Mouse (Mus musculus): ENCODE measurements around the gene Serpina3i.
"Not testable (repeated sequence)": the region's sequence is repeated elsewhere in the genome, so short reads cannot be mapped to it uniquely, and the experiment has no call there.

- not testable (repeated sequence) for TF ChIP-seq CTCF (conservative IDR thresholded peaks at IDR 0.05 in 1 of 2, IDR thresholded peaks at IDR 0.05 in 1 of 2; ENCODE audit: low read depth in 2 of 2, low read length in 2 of 2); CHD2 (IDR thresholded peaks at IDR 0.05; ENCODE audit: low read length)
Measured at GRCm38 (mm10) chr12:104238048-104238447, 24.9 kb upstream of the Serpina3i start.
